Mouse (Mus musculus): ENCODE results near the gene Aqp8.

DNA sequence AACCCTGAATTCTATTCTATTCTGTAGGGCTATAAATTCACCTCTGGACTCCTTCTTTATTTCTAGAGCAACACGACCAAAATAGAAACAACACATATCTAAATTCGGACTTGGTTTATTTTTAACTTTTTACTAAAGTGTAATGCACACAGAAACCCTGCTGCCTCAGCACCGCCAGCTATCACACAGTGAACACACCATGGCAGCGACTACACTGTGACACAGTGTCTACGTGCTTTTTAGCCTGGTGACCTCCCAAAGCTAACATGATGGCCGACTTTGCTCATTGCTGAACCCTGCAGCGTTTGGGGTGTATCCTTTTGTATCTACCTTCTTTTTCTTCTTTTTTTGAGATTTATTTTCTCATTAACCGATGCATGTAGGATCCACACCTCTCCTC is 9.0 kb upstream of the Aqp8 start:
- TF ChIP-seq CTCF (IDR thresholded peaks at IDR 0.05; ENCODE audit: low read depth): no peak
- TF ChIP-seq EP300 (IDR thresholded peaks at IDR 0.05; ENCODE audit: low read depth): no peak

Measured in liver, postnatal 0 days (tissue).